Mouse (Mus musculus) stomach, postnatal 0 days (tissue): ENCODE measurements around the gene Gm45837.

Source experiments
- CTCF ChIP-seq: IDR thresholded peaks from 2 replicates; pipeline ENCODE4 v1.5.1; 2016; ENCODE audit warnings: antibody characterized with exemption, low read depth, mild to moderate bottlenecking, moderate library complexity
- EP300 ChIP-seq: optimal IDR thresholded peaks from 2 replicates; pipeline ENCODE3; 2016; ENCODE audit warnings: antibody characterized with exemption

DNA sequence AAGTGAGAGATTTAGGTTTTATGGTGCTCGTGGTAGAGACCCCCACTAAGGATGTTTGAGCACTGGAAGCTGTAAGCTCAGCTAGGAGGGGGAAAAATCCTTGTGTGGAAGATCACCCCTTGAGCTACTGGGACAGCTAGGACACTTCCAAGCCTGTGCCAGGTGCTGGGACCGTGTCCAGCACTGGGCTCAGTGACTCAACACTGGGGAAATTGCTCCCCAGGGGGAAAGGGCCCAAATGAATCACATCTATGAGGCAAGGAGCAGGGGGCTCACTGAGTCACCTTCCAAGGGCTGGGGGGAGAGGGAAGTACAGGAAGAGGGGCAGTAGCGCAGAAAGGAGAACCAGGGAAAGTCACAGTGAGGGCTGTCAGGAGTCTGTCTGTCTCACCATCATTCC is 39.2 kb downstream of the Gm45837 start:
- TF ChIP-seq EP300: no peak
- TF ChIP-seq CTCF: no peak
